Mouse (Mus musculus) cortical plate, adult 2 months (tissue): ENCODE results near the gene Slc25a30.

Source experiments
- CTCF ChIP-seq: fragments of 200-500 bp; IDR thresholded peaks from 2 replicates; pipeline ENCODE4 v1.5.1; 2011; ENCODE audit warnings: mild to moderate bottlenecking, control low read depth, low read length; ENCODE audit not compliant: insufficient read depth; ENCODE audit errors: extremely low read depth
- POLR2A ChIP-seq: fragments of 200-500 bp; IDR thresholded peaks from 2 replicates; pipeline ENCODE4 v1.6.1; 2011; ENCODE audit warnings: mild to moderate bottlenecking, low read length, control low read depth; ENCODE audit not compliant: insufficient read depth; ENCODE audit errors: extremely low read depth

DNA sequence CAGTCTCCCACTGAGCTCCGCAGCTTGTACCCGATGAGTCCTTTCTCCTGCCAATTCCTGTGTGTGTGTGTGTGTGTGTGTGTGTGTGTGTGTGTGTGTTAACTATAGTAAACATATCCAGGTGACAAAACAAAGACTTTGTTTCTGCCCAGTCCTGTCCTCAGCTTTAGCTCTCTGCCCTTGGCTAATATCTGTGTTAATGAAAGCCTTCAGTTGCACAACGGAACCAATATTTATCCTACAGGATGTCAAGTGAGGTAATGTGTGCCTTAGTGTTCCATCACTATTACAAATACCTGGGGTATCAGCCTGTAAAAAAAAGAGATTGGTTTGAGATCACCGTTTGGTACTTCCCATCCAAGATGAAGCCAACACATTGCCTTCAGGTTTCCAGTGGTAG, 6.3 kb upstream of the Slc25a30 start:
- TF ChIP-seq POLR2A (no peak), CTCF (no peak)
